Mouse (Mus musculus): ENCODE measurements around the gene 9130008F23Rik. TPM values are rescaled to one million over a fixed set of nuclear protein-coding genes. Genes with fewer than 3 reads are reported as not detected.

The 9130008F23Rik gene
- polyA plus RNA-seq, 1 experiment, result 0.14 TPM

- TF ChIP-seq GATA1 (IDR thresholded peaks at IDR 0.05; ENCODE audit: low read length) (no peak), TAL1 (IDR thresholded peaks at IDR 0.05; ENCODE audit: low read length) (no peak)
- no peaks in the 10 kb centered on the region for H3K36me3 ChIP-seq (ENCODE audit: control insufficient read depth)
These were observed 7.6 kb upstream of the 9130008F23Rik start for GRCm38 (mm10) chr17:40887849-40888536.

DNA sequence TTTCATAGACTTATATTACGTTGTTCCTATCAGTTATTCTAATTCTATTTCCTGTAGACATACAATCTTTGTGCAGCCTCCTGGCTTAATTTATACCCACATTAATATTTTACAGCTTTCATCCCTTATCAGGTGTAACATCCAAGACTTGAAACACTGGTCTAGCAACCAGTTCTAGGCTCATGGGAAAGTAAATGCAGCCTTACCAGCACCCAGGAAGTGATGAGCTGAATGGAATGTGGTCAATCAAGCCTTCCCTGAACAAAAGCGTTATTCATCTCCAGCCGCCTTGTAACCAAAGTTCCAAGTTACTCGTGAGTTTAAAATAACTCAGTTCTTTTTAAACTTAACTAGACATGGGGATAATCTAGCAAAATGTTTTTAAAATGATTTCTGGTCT is 4.8 kb upstream of the 9130008F23Rik start:
- TF ChIP-seq GATA1 (IDR thresholded peaks at IDR 0.05; ENCODE audit: low read length), result no peak
- no peak for TF ChIP-seq TAL1 (IDR thresholded peaks at IDR 0.05; ENCODE audit: low read length)
- Histone ChIP-seq H3K27me3 (ENCODE audit: control insufficient read depth) (no peaks in the 10 kb centered on the region), H3K9me3 (ENCODE audit: control insufficient read depth, low read length) (no peaks in the 10 kb centered on the region), H3K36me3 (ENCODE audit: control insufficient read depth) (no peaks in the 10 kb centered on the region), H3K4me3 (replicated peaks) (no peak overlapping the region), H3K4me1 (ENCODE audit: control insufficient read depth) (peaks cover 13% of the 10 kb centered on the region)

More at GRCm38 (mm10) chr17:40887849-40888536, 7.6 kb upstream of the 9130008F23Rik start:
- Histone ChIP-seq H3K9me3 (ENCODE audit: control insufficient read depth, low read length) (no peaks in the 10 kb centered on the region), H3K4me3 (replicated peaks) (no peak overlapping the region), H3K27me3 (ENCODE audit: control insufficient read depth) (no peaks in the 10 kb centered on the region), H3K4me1 (ENCODE audit: control insufficient read depth) (peaks cover 4% of the 10 kb centered on the region)

GRCm38 (mm10) chr17:40882172-40882571 is 1.8 kb upstream of the 9130008F23Rik start:
- Histone ChIP-seq H3K4me1 (ENCODE audit: control insufficient read depth) (peaks cover 22% of the 10 kb centered on the region), H3K36me3 (ENCODE audit: control insufficient read depth) (no peaks in the 10 kb centered on the region), H3K27me3 (ENCODE audit: control insufficient read depth) (peaks cover 3% of the 10 kb centered on the region; the same call in 1 of the 2 replicates), H3K9me3 (ENCODE audit: control insufficient read depth, low read length) (no peaks in the 10 kb centered on the region), H3K4me3 (replicated peaks) (no peak overlapping the region)
- TF ChIP-seq GATA1 (IDR thresholded peaks at IDR 0.05; ENCODE audit: low read length) (no peak), TAL1 (IDR thresholded peaks at IDR 0.05; ENCODE audit: low read length) (no peak)

GRCm38 (mm10) chr17:40879528-40879923 is 833 bp downstream of the 9130008F23Rik start:
- Histone ChIP-seq H3K9me3 (ENCODE audit: control insufficient read depth, low read length) (no peaks in the 10 kb centered on the region), H3K4me3 (replicated peaks) (peak overlapping the region; percentile 84), H3K36me3 (ENCODE audit: control insufficient read depth) (no peaks in the 10 kb centered on the region), H3K4me1 (ENCODE audit: control insufficient read depth) (peaks cover 22% of the 10 kb centered on the region), H3K27me3 (ENCODE audit: control insufficient read depth) (peaks cover 3% of the 10 kb centered on the region; the same call in 1 of the 2 replicates)
- TF ChIP-seq TAL1 (IDR thresholded peaks at IDR 0.05; ENCODE audit: low read length) (no peak), GATA1 (IDR thresholded peaks at IDR 0.05; ENCODE audit: low read length) (no peak)

DNA sequence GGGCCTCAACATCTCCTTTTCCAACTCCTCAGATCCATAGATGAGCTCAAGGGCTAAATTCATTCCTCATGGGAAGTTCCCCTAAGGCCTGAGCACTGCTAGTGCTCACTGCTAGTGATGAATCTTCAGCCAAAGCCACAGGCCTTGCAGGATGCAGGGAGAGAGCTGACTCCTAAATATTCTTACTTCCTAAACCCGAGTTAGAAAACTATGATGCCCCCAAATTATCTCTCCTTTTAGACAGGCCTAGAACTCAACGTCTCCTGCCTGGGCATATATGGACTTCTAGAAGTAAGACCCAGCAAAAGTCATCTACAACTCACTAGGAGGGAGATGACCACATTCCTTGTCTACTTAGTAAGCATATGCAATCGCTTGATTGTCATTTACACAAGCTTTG is 2.6 kb downstream of the 9130008F23Rik start:
- no peak overlapping the region for H3K4me3 ChIP-seq (replicated peaks)
- peaks cover 3% of the 10 kb centered on the region; the same call in 1 of the 2 replicates for H3K27me3 ChIP-seq (ENCODE audit: control insufficient read depth)
- no peaks in the 10 kb centered on the region for H3K9me3 ChIP-seq (ENCODE audit: control insufficient read depth, low read length)
- peaks cover 22% of the 10 kb centered on the region for H3K4me1 ChIP-seq (ENCODE audit: control insufficient read depth)
- TF ChIP-seq GATA1 (IDR thresholded peaks at IDR 0.05; ENCODE audit: low read length), result no peak
- TF ChIP-seq TAL1 (IDR thresholded peaks at IDR 0.05; ENCODE audit: low read length), result no peak
- no peaks in the 10 kb centered on the region for H3K36me3 ChIP-seq (ENCODE audit: control insufficient read depth)

DNA sequence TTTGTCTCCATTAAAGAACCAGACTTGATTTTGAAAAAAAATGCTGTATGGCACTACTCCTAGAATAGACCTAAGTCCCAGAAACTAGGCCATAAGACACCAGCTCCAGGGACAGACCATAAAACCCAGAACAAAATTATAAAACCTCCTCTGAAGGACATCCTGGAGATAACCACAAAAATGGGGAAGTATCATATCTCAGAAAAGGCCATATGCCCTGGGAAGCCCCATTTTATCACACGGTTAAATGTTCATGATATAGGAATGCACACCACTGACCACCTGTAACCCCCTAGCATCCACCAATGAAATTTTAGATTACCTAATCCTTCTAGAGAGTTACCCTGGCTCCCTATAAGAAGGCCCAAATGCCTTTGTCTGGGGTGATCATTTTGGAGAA is 4.8 kb downstream of the 9130008F23Rik start:
- Histone ChIP-seq H3K36me3 (ENCODE audit: control insufficient read depth) (no peaks in the 10 kb centered on the region), H3K27me3 (ENCODE audit: control insufficient read depth) (peaks cover 3% of the 10 kb centered on the region; the same call in 1 of the 2 replicates), H3K4me1 (ENCODE audit: control insufficient read depth) (peaks cover 18% of the 10 kb centered on the region), H3K4me3 (replicated peaks) (no peak overlapping the region), H3K9me3 (ENCODE audit: control insufficient read depth, low read length) (no peaks in the 10 kb centered on the region)
- TF ChIP-seq TAL1 (IDR thresholded peaks at IDR 0.05; ENCODE audit: low read length), result no peak
- TF ChIP-seq GATA1 (IDR thresholded peaks at IDR 0.05; ENCODE audit: low read length), result no peak

GRCm38 (mm10) chr17:40874701-40875100 is 5.7 kb downstream of the 9130008F23Rik start:
- Histone ChIP-seq H3K4me1 (ENCODE audit: control insufficient read depth) (peaks cover 9% of the 10 kb centered on the region), H3K36me3 (ENCODE audit: control insufficient read depth) (no peaks in the 10 kb centered on the region), H3K4me3 (replicated peaks) (no peak overlapping the region), H3K27me3 (ENCODE audit: control insufficient read depth) (peaks cover under 1% of the 10 kb centered on the region; the same call in 1 of the 2 replicates), H3K9me3 (ENCODE audit: control insufficient read depth, low read length) (no peaks in the 10 kb centered on the region)
- no peak for TF ChIP-seq GATA1 (IDR thresholded peaks at IDR 0.05; ENCODE audit: low read length)
- TF ChIP-seq TAL1 (IDR thresholded peaks at IDR 0.05; ENCODE audit: low read length), result no peak

- Histone ChIP-seq H3K4me1 (ENCODE audit: control insufficient read depth) (peaks cover 8% of the 10 kb centered on the region), H3K36me3 (ENCODE audit: control insufficient read depth) (no peaks in the 10 kb centered on the region), H3K4me3 (replicated peaks) (no peak overlapping the region), H3K9me3 (ENCODE audit: control insufficient read depth, low read length) (no peaks in the 10 kb centered on the region), H3K27me3 (ENCODE audit: control insufficient read depth) (no peaks in the 10 kb centered on the region)
- TF ChIP-seq TAL1 (IDR thresholded peaks at IDR 0.05; ENCODE audit: low read length) (no peak), GATA1 (IDR thresholded peaks at IDR 0.05; ENCODE audit: low read length) (no peak)
These were observed 6.8 kb downstream of the 9130008F23Rik start for GRCm38 (mm10) chr17:40873582-40874011.

DNA sequence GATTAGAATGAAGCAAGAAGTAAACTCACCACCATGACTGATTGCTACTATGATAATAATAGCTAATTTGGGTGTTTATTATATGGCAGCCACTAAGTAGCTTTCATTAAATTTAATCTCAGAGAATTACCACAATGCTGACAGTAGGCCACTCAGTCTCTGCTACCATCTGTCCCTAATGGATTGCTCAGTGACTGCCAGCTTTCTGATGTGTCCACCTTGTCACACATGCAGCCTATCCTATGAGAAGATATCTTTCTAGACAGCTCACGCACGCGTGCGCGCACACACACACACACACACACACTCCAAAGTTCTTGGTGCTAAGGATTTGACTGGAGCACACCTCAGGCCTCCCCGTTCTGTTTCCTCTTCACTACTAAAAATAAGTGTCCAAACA is 7.7 kb downstream of the 9130008F23Rik start:
- TF ChIP-seq GATA1 (IDR thresholded peaks at IDR 0.05; ENCODE audit: low read length) (no peak), TAL1 (IDR thresholded peaks at IDR 0.05; ENCODE audit: low read length) (no peak)
- H3K36me3 ChIP-seq (ENCODE audit: control insufficient read depth), result no peaks in the 10 kb centered on the region
- peaks cover 5% of the 10 kb centered on the region for H3K4me1 ChIP-seq (ENCODE audit: control insufficient read depth)

More for the DNA sequence above, 7.7 kb downstream of the 9130008F23Rik start:
- no peak overlapping the region for H3K4me3 ChIP-seq (replicated peaks)
- no peaks in the 10 kb centered on the region for H3K27me3 ChIP-seq (ENCODE audit: control insufficient read depth)
- H3K9me3 ChIP-seq (ENCODE audit: control insufficient read depth, low read length), result no peaks in the 10 kb centered on the region

All from erythroblast, embryonic 14.5 days (primary cell).